Mouse (Mus musculus): ENCODE measurements around the gene Slc11a2. TPM values are rescaled to one million over a fixed set of nuclear protein-coding genes. Genes with fewer than 3 reads are reported as not detected.

Gene Slc11a2
- polyA plus RNA-seq, 1 experiment from 2014 or later, result 17.8 TPM

DNA sequence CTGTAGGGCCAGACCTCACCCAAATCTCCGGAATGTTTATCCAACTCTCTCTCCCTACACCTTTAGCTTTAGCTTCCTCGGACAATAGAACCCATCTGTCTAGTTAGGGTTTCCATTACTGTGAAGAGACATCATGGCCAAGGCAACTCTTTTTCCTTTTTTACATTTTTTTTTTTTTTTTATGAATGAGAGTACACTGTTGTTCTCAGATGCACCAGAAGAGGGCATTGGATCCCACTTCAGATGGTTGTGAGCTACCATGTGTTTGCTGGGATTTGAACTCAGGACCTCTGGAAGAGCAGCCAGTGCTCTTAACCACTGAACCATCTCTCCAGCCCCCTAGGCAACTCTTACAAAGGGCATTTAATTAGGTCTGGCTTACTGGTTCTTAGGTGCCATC, 40.6 kb upstream of the Slc11a2 start:
- Histone ChIP-seq H3K27ac (ENCODE audit: low read depth) (no peak overlapping the region), H3K9me3 (ENCODE audit: low read depth, low read length) (no peaks in the 10 kb centered on the region), H3K4me2 (no peak overlapping the region), H3K4me3 (ENCODE audit: low read depth, low read length) (no peak overlapping the region), H3K36me3 (ENCODE audit: insufficient read depth) (no peaks in the 10 kb centered on the region), H3K27me3 (ENCODE audit: insufficient read depth, low read length) (no peaks in the 10 kb centered on the region), H3K4me1 (ENCODE audit: insufficient read depth) (0 out of 2 replicates have a peak, but pooled peaks cover 5% of the 10 kb centered on the region), H3K9ac (no peak overlapping the region)
- WGBS, result 64% methylated on average over 2 of the region's 2 CpGs
- TF ChIP-seq CTCF (IDR thresholded peaks at IDR 0.05; ENCODE audit: low read depth), result peak; percentile 14; the same call in 1 of the 2 replicates
- DNase-seq (no peak), ATAC-seq (ENCODE audit: insufficient read depth) (no peak)

DNA sequence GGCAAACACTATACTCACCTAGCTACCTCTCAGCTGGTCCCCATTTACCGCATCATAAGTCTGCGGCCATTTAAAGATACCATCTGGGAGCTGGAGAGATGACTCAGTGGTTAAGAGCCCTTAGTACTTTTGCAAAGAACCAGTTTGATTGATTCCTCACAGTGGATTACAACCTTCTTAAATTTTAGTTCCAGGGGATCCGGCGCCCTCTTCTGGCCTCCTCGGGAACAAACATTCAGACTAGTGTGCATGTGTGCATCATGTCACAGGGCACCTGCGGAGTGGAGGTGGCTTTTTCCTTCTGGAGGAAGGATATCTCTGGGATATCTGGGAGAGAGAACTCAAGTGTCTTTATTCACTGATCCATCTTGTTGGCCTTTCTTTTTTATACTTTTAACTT, 38.8 kb upstream of the Slc11a2 start:
- Histone ChIP-seq H3K4me3 (ENCODE audit: low read depth, low read length) (no peak overlapping the region), H3K4me2 (no peak overlapping the region), H3K36me3 (ENCODE audit: insufficient read depth) (no peaks in the 10 kb centered on the region), H3K27me3 (ENCODE audit: insufficient read depth, low read length) (no peaks in the 10 kb centered on the region), H3K27ac (ENCODE audit: low read depth) (no peak overlapping the region), H3K9ac (no peak overlapping the region), H3K4me1 (ENCODE audit: insufficient read depth) (no peaks in the 10 kb centered on the region), H3K9me3 (ENCODE audit: low read depth, low read length) (no peaks in the 10 kb centered on the region)
- peak; percentile 70 for TF ChIP-seq CTCF (IDR thresholded peaks at IDR 0.05; ENCODE audit: low read depth)
- 22% methylated on average over 6 of the region's 6 CpGs for WGBS
- peak; percentile 79 for DNase-seq
- ATAC-seq (ENCODE audit: insufficient read depth), result no peak

DNA sequence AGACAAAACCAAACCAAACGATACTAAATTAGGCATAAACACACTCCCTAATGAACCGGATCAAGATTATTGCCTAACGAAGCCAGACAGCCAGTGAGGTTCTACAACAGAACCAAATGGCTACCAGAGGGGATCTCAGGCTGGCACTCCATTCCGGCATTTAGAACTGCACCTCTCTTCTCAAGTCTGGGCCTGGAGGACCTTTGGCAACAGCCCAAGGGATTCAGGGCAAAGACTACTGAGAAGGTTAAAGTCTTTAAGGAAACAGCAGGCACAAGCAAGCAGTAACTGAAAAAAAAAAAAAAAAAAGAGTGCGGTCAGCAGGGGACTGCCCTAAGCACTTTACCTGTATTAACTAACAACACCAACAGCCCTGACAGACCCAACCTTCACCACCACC, 37.2 kb upstream of the Slc11a2 start:
- H3K27ac ChIP-seq (ENCODE audit: low read depth), result no peak overlapping the region
- no peak overlapping the region for H3K9ac ChIP-seq
- DNase-seq (no peak), ATAC-seq (ENCODE audit: insufficient read depth) (no peak)
- H3K9me3 ChIP-seq (ENCODE audit: low read depth, low read length), result no peaks in the 10 kb centered on the region
- no peak for TF ChIP-seq CTCF (IDR thresholded peaks at IDR 0.05; ENCODE audit: low read depth)
- no peaks in the 10 kb centered on the region for H3K36me3 ChIP-seq (ENCODE audit: insufficient read depth)
- no peaks in the 10 kb centered on the region for H3K4me1 ChIP-seq (ENCODE audit: insufficient read depth)
- WGBS, result 75% methylated on average over 5 of the region's 5 CpGs
- no peak overlapping the region for H3K4me2 ChIP-seq
- no peak overlapping the region for H3K4me3 ChIP-seq (ENCODE audit: low read depth, low read length)
- no peaks in the 10 kb centered on the region for H3K27me3 ChIP-seq (ENCODE audit: insufficient read depth, low read length)

DNA sequence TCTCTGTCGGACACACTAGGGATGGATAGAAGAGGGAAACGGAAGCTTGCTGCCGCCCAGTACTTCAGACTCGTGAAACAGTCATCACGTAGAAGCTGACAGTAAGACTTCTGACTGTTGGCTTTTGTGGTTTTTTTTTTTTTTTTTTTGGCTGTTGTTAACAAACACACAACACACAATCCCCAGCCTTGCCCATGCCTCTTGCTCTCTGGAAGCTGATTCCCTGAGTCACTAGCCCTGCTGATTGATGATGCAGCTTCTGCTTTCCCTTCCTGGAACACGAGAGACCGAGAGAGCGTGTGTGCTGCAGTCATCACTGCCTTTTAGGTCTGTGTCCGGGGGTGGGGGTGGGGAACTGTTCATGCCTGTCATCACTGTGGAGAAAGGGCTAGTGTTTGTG, 36.8 kb upstream of the Slc11a2 start:
- ATAC-seq (ENCODE audit: insufficient read depth) (no peak), DNase-seq (no peak)
- H3K9ac ChIP-seq, result no peak overlapping the region
- no peaks in the 10 kb centered on the region for H3K9me3 ChIP-seq (ENCODE audit: low read depth, low read length)
- H3K4me2 ChIP-seq, result no peak overlapping the region
- no peaks in the 10 kb centered on the region for H3K27me3 ChIP-seq (ENCODE audit: insufficient read depth, low read length)
- H3K36me3 ChIP-seq (ENCODE audit: insufficient read depth), result no peaks in the 10 kb centered on the region
- no peak overlapping the region for H3K27ac ChIP-seq (ENCODE audit: low read depth)
- WGBS, result 56% methylated on average over 9 of the region's 9 CpGs
- H3K4me3 ChIP-seq (ENCODE audit: low read depth, low read length), result no peak overlapping the region
- no peaks in the 10 kb centered on the region for H3K4me1 ChIP-seq (ENCODE audit: insufficient read depth)
- TF ChIP-seq CTCF (IDR thresholded peaks at IDR 0.05; ENCODE audit: low read depth), result no peak

DNA sequence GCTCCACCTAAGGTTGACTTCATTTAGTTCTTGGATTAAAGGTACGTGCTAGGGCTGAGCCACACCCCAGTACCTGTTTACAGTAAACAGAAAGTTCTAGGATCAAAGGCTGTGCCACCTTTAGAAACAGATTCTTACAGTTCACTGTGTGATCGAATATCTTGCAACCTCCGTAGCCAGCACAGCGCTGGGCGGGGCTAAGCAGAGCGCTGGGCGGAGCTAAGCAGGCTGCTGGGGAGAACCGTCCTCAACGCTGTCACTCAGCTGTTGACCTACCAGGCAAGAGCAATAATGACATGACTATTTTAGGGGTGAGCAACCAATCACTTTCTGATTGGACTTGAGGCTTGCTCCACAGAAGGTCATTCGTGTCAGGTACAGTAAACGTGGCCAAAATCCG, 36.1 kb upstream of the Slc11a2 start:
- no peak for TF ChIP-seq CTCF (IDR thresholded peaks at IDR 0.05; ENCODE audit: low read depth)
- H3K27me3 ChIP-seq (ENCODE audit: insufficient read depth, low read length), result no peaks in the 10 kb centered on the region
- WGBS, result 10% methylated on average over 12 of the region's 12 CpGs
- no peak overlapping the region for H3K4me3 ChIP-seq (ENCODE audit: low read depth, low read length)
- no peak overlapping the region for H3K27ac ChIP-seq (ENCODE audit: low read depth)
- no peaks in the 10 kb centered on the region for H3K4me1 ChIP-seq (ENCODE audit: insufficient read depth)
- H3K36me3 ChIP-seq (ENCODE audit: insufficient read depth), result no peaks in the 10 kb centered on the region
- peak overlapping the region; percentile 49 for H3K4me2 ChIP-seq
- peak; percentile 63 for DNase-seq
- H3K9ac ChIP-seq, result no peak overlapping the region
- ATAC-seq (ENCODE audit: insufficient read depth), result peak; percentile 54; the same call in 1 of the 2 replicates
- H3K9me3 ChIP-seq (ENCODE audit: low read depth, low read length), result no peaks in the 10 kb centered on the region

DNA sequence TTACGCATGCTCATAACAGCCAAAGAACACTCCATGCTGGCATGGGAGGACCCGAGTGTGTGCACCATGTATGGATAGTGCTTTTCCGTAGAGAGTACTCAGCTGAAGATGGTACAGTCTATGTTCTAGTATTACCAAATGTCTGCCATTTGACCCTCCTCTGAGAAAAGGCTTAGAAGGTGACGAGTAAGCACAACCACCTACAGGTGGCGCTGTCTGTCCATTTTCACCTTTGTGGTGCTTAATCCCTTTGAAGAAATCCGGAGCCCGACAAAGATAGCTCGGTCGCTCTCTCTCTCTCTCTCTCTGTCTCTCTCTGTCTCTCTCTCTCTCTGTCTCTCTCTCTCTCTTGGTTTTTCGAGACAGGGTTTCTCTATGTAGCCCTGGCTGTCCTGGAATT, 33.2 kb upstream of the Slc11a2 start:
- no peak overlapping the region for H3K9ac ChIP-seq
- ATAC-seq (ENCODE audit: insufficient read depth) (no peak), DNase-seq (peak; percentile 81)
- no peaks in the 10 kb centered on the region for H3K36me3 ChIP-seq (ENCODE audit: insufficient read depth)
- H3K27ac ChIP-seq (ENCODE audit: low read depth), result no peak overlapping the region
- H3K4me2 ChIP-seq, result no peak overlapping the region
- no peaks in the 10 kb centered on the region for H3K27me3 ChIP-seq (ENCODE audit: insufficient read depth, low read length)
- TF ChIP-seq CTCF (IDR thresholded peaks at IDR 0.05; ENCODE audit: low read depth), result peak; percentile 67
- no peak overlapping the region for H3K4me3 ChIP-seq (ENCODE audit: low read depth, low read length)
- H3K4me1 ChIP-seq (ENCODE audit: insufficient read depth), result no peaks in the 10 kb centered on the region
- 39% methylated on average over 10 of the region's 10 CpGs for WGBS
- no peaks in the 10 kb centered on the region for H3K9me3 ChIP-seq (ENCODE audit: low read depth, low read length)

DNA sequence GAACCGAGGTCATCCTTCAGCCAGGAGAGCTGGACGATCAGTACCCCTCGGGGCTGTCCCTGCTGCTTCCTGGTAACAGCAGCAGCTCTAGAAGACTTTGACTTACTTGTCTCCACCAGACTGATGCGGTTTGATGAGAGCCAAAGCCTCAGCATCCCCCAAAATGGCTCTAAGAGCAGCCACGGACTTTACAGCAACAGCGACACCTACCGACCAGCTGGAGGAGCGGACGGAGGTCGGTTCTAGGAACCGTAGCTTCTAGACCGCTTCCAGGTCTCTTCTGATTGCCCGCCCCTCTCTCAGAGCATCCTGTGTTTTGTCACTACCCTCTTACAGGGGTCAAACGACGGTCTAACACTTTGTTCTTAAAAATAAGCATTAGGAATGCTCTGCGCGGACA, 32.5 kb upstream of the Slc11a2 start:
- Histone ChIP-seq H3K36me3 (ENCODE audit: insufficient read depth) (no peaks in the 10 kb centered on the region), H3K27ac (ENCODE audit: low read depth) (no peak overlapping the region), H3K4me1 (ENCODE audit: insufficient read depth) (no peaks in the 10 kb centered on the region), H3K9me3 (ENCODE audit: low read depth, low read length) (no peaks in the 10 kb centered on the region), H3K9ac (no peak overlapping the region), H3K27me3 (ENCODE audit: insufficient read depth, low read length) (no peaks in the 10 kb centered on the region), H3K4me3 (ENCODE audit: low read depth, low read length) (no peak overlapping the region), H3K4me2 (no peak overlapping the region)
- ATAC-seq (ENCODE audit: insufficient read depth) (peak; percentile 35; the same call in 1 of the 2 replicates), DNase-seq (peak; percentile 93)
- 5% methylated on average over 17 of the region's 17 CpGs for WGBS
- peak; percentile 93 for TF ChIP-seq CTCF (IDR thresholded peaks at IDR 0.05; ENCODE audit: low read depth)

Data from lung, embryonic 14.5 days (tissue).